Mouse (Mus musculus) erythroblast, embryonic 14.5 days (primary cell): ENCODE measurements around the gene Xpnpep1.

Source experiments
- GATA1 ChIP-seq: IDR thresholded peaks from 2 replicates; pipeline ENCODE4 v1.6.1; 2012; ENCODE audit warnings: low read length, inconsistent platforms, mixed read lengths
- TAL1 ChIP-seq: IDR thresholded peaks from 3 replicates; pipeline ENCODE4 v1.6.1; 2012; ENCODE audit warnings: low read length, inconsistent platforms, mixed read lengths

DNA sequence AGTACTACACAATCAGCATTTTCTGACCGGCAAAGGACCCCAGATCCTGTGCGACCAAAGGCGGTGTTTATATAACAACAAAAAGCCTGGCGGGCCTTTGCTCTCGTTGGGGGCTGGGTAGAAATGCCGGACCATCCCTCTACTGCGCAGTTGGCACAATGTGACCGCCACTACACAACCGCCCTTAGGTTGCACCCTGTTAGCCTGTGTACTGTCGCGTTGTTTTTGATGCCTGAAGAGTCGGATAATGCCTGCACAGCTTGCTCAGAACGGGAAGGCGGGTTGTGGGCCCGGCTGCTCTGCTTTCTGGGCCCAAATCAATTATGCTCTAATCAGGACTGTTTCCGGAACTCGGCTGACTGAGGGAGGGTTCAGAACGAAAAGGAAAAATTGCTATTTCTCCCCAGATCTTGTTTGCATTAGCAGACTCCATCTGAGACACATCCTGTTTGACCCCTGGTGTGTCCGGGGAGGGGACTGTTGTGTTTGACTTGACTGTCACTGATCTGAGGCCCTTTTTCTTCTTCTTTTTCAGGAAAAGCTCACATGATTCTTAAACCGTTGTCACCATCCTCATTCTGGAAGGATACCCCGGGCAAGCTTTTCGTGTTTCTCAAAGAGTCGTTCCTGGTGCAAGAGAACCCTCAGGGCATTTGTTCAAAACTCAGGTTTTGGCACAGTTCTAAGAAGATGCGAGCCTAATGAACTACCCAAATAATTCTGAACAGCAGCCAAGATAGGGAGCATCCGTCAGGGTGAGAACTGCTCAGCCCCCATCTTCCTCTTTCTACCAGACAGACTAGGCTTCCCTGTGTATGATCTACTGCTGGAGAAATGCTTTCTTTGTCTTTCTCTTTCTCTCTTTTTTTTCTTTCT, 47.5 kb upstream of the Xpnpep1 start:
- TF ChIP-seq TAL1 (no peak), GATA1 (no peak)
